Mouse (Mus musculus) midbrain, embryonic 16.5 days (tissue): Measurements from ENCODE around the gene Hdac7. TPM values are rescaled to one million over a fixed set of nuclear protein-coding genes. Genes with fewer than 3 reads are reported as not detected.

ENCODE experiments used
- ATAC-seq: fragments of 200-750 bp; cut with Nextera tagmentation; 2 replicates; pipeline ENCODE4 v1.8.0; 2017; ENCODE audit warnings: moderate TSS enrichment
- H3K27ac ChIP-seq: fragments of 300-500 bp; sonication (generic); 2 replicates; pipeline ENCODE4 v1.5.1; 2014; ENCODE audit warnings: mild to moderate bottlenecking, low read length, mixed read lengths
- H3K27me3 ChIP-seq: fragments of 300-500 bp; sonication (generic); 2 replicates; pipeline ENCODE4 v1.6.1; 2014; ENCODE audit warnings: low read depth, low read length, mixed read lengths; ENCODE audit not compliant: control insufficient read depth, insufficient read depth
- H3K36me3 ChIP-seq: fragments of 300-500 bp; sonication (generic); 2 replicates; pipeline ENCODE4 v1.6.1; 2014; ENCODE audit warnings: mild to moderate bottlenecking, low read length, moderate library complexity, mixed read lengths; ENCODE audit not compliant: control insufficient read depth, insufficient read depth
- H3K4me1 ChIP-seq: fragments of 300-500 bp; sonication (generic); 2 replicates; pipeline ENCODE4 v1.6.1; 2014; ENCODE audit warnings: mild to moderate bottlenecking, low read length, mixed read lengths; ENCODE audit not compliant: control insufficient read depth, insufficient read depth
- H3K4me2 ChIP-seq: fragments of 300-500 bp; sonication (generic); 2 replicates; pipeline ENCODE4 v1.6.1; 2014; ENCODE audit warnings: mild to moderate bottlenecking, low read length, mixed read lengths
- H3K4me3 ChIP-seq: fragments of 300-500 bp; sonication (generic); 2 replicates; pipeline ENCODE4 v1.5.1; 2014; ENCODE audit warnings: low read depth, mild to moderate bottlenecking, low read length, moderate library complexity, mixed read lengths
- H3K9ac ChIP-seq: fragments of 300-500 bp; sonication (generic); 2 replicates; pipeline ENCODE4 v1.6.1; 2014; ENCODE audit warnings: low read depth, low read length, mixed read lengths
- H3K9me3 ChIP-seq: fragments of 300-500 bp; sonication (generic); replicated peaks from 2 replicates; pipeline ENCODE4 v1.6.1; 2014; ENCODE audit warnings: mild to moderate bottlenecking, low read length, mixed read lengths; ENCODE audit not compliant: control insufficient read depth, poor library complexity, severe bottlenecking
- WGBS: fragments of 180-500 bp; shearing (Covaris S2); extraction: QIAGEN DNeasy Blood & Tissue Kit; methylation state at CpG from one replicate; pipeline ENCODE4 v1.1.7; 2014; 5-methylcytosine and 5-hydroxymethylcytosine counted together
- polyA plus RNA-seq: library from polyadenylated mRNA; unstranded; fragments of >200 nt; fragmentation: Nextera tagmentation; extraction: Ambion mirVana; gene quantifications from 2 replicates; pipeline ENCODE4 v1.2.1, GENCODE M21; 2015

The Hdac7 gene
- polyA plus RNA-seq, 1 experiment from 2014 or later: 28.6 TPM

GRCm38 (mm10) chr15:97808532-97808931, 35.8 kb downstream of the Hdac7 start:
- no peak overlapping the region for H3K27ac ChIP-seq
- peaks cover 8% of the 10 kb centered on the region for H3K4me1 ChIP-seq
- H3K4me2 ChIP-seq: no peak overlapping the region
- peaks cover 17% of the 10 kb centered on the region for H3K36me3 ChIP-seq
- no peaks in the 10 kb centered on the region for H3K9me3 ChIP-seq
- no peak overlapping the region for H3K9ac ChIP-seq
- 87% methylated on average over 14 of the region's 14 CpGs for WGBS
- H3K4me3 ChIP-seq: no peak overlapping the region
- no peak for ATAC-seq
- H3K27me3 ChIP-seq: no peaks in the 10 kb centered on the region

DNA sequence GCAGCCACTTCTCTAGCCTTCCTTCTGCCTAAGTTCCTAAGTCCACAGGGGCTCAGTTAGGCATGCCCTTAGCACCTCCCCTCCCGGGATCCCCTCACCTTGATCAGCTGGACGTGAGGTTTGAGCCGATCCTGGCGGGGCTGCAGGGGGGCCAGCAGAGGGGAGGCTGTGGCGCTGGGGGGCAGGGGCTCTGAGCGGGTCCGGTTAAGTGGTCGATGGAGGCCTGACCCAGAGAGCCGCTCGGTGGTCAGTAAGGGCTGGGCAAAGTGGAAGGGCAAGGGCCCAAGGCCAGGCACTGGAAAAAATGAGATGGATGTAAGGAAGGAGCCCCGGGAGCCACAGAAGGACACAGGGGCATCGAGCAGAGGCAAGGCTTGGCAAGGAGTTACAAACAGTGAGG, 36.4 kb downstream of the Hdac7 start:
- Histone ChIP-seq H3K4me1 (peaks cover 5% of the 10 kb centered on the region; the same call in 1 of the 2 replicates), H3K27me3 (no peaks in the 10 kb centered on the region), H3K9ac (no peak overlapping the region), H3K36me3 (peaks cover 17% of the 10 kb centered on the region), H3K4me2 (no peak overlapping the region), H3K27ac (no peak overlapping the region), H3K9me3 (no peaks in the 10 kb centered on the region), H3K4me3 (no peak overlapping the region)
- ATAC-seq: no peak
- WGBS: 82% methylated on average over 12 of the region's 12 CpGs

DNA sequence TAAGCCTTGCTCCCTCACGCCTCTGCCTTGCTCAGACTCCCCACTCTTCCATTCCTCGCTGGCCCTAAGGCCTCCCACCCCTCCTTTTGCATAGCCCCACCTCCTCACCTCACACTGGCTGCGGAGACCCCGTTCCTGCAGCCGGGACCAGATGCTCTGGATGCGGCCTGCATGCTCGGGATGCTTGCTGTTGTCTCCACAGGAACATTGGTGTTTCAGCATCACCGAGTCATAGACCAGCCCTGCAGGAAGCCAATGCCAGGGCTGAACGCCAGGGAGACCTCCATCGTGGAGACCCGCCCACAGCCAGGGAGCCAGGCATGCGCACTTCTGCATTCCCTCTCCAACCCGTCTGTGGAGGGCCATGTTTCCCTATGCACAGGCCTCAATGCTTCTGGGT, 41.7 kb downstream of the Hdac7 start:
- Histone ChIP-seq H3K4me3 (peak overlapping the region; percentile 28), H3K4me1 (peaks cover 21% of the 10 kb centered on the region), H3K27ac (peak overlapping the region; percentile 76), H3K9ac (peak overlapping the region; percentile 61; the same call in 1 of the 2 replicates), H3K4me2 (peak overlapping the region; percentile 43), H3K27me3 (no peaks in the 10 kb centered on the region), H3K36me3 (peaks cover 13% of the 10 kb centered on the region; the same call in 1 of the 2 replicates), H3K9me3 (no peaks in the 10 kb centered on the region)
- whole genome bisulfite sequencing: 14% methylated on average over 13 of the region's 13 CpGs
- peak; percentile 61 for ATAC-seq

DNA sequence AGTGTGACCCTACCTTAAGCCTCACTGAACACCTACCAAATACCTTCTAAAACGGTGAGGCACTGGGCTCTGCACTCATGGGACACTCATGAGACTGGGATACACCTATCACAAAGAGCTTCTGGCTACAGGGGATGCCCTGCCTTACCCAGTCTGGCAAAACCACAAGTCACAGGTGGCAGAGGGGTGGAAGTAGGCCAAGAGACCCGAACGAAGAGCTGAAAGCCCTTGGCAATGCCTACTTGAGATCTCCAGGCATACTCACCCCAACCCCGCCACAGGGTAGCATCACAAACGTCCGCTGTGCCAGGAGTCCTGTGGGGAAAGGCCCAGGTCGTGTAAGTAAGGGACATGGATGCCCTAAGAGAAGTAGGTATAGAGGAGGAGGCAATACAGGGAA, 42.5 kb downstream of the Hdac7 start:
- 80% methylated on average over 7 of the region's 7 CpGs for WGBS
- no peak overlapping the region; the same call in 1 of the 2 replicates for H3K4me3 ChIP-seq

GRCm38 (mm10) chr15:97800853-97801252, 43.4 kb downstream of the Hdac7 start:
- Histone ChIP-seq H3K4me1 (peaks cover 23% of the 10 kb centered on the region), H3K27me3 (no peaks in the 10 kb centered on the region), H3K9me3 (no peaks in the 10 kb centered on the region), H3K4me2 (no peak overlapping the region), H3K27ac (no peak overlapping the region), H3K4me3 (no peak overlapping the region), H3K9ac (no peak overlapping the region), H3K36me3 (peaks cover 14% of the 10 kb centered on the region)
- no peak for ATAC-seq
- WGBS: 84% methylated on average over 13 of the region's 13 CpGs

More for the DNA sequence above, 42.5 kb downstream of the Hdac7 start:
- no peak for ATAC-seq
- Histone ChIP-seq H3K4me1 (peaks cover 23% of the 10 kb centered on the region), H3K4me2 (peak overlapping the region; percentile 43), H3K36me3 (peaks cover 8% of the 10 kb centered on the region; the same call in 1 of the 2 replicates), H3K9ac (no peak overlapping the region), H3K27ac (no peak overlapping the region), H3K27me3 (no peaks in the 10 kb centered on the region), H3K9me3 (no peaks in the 10 kb centered on the region)

DNA sequence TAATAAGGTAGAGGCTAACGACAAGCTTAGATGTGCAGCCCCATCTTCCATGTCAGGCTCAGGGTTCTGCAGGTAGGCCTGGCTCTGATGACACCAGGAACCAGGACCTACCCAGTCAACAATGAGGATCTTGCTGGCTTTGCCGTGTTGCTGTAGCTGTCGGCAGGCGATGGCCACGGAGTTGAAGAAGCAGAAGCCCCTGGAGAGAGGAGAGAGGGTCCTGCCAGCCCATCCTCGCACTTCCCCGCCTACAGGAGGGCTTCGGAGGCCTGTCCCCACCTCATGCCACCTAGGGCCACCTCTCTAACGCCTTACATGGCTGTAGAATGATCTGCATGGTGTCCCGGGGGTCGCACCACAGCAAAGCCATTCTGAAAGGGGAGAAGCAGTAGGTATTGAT, 44.9 kb downstream of the Hdac7 start:
- H3K27me3 ChIP-seq: no peaks in the 10 kb centered on the region
- H3K9ac ChIP-seq: no peak overlapping the region
- ATAC-seq: no peak
- peaks cover 24% of the 10 kb centered on the region for H3K36me3 ChIP-seq
- no peak overlapping the region for H3K4me3 ChIP-seq
- no peak overlapping the region for H3K4me2 ChIP-seq
- H3K4me1 ChIP-seq: peaks cover 23% of the 10 kb centered on the region
- no peak overlapping the region; the same call in 1 of the 2 replicates for H3K27ac ChIP-seq
- 58% methylated on average over 11 of the region's 11 CpGs for WGBS
- no peaks in the 10 kb centered on the region for H3K9me3 ChIP-seq

DNA sequence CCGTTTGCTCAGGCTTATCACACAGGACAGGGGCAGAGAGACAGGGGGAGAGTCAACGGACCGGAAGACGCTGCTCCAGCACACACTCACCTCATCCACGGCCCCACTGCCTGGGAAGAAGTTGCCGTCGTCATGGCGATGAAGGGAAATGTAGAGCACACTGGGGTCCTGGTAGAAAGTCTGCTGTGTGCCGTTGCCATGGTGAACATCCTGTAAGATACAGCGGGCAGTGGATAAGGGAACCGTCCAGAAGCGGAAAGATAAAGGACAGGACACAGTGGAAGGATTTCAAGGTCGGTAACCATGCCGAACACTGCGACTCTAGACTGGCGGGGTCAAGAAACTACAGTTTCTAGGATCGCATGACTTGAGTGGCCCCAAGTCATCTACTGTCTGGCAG, 46.2 kb downstream of the Hdac7 start:
- Histone ChIP-seq H3K4me1 (peaks cover 23% of the 10 kb centered on the region), H3K9ac (no peak overlapping the region; the same call in 1 of the 2 replicates), H3K4me2 (peak overlapping the region; percentile 27), H3K36me3 (peaks cover 30% of the 10 kb centered on the region), H3K27ac (peak overlapping the region; percentile 74), H3K27me3 (no peaks in the 10 kb centered on the region), H3K4me3 (no peak overlapping the region), H3K9me3 (no peaks in the 10 kb centered on the region)
- WGBS: 14% methylated on average over 17 of the region's 17 CpGs
- peak; percentile 83 for ATAC-seq

GRCm38 (mm10) chr15:97796674-97797310, 47.5 kb downstream of the Hdac7 start:
- 96% methylated on average over 17 of the region's 17 CpGs for WGBS
- Histone ChIP-seq H3K4me3 (no peak overlapping the region), H3K27ac (no peak overlapping the region), H3K4me1 (peaks cover 17% of the 10 kb centered on the region), H3K36me3 (peaks cover 30% of the 10 kb centered on the region), H3K9ac (no peak overlapping the region), H3K27me3 (no peaks in the 10 kb centered on the region), H3K4me2 (no peak overlapping the region), H3K9me3 (no peaks in the 10 kb centered on the region)
- ATAC-seq: no peak

- H3K9ac ChIP-seq: no peak overlapping the region
- 95% methylated on average over 10 of the region's 10 CpGs for WGBS
- H3K4me2 ChIP-seq: no peak overlapping the region
- no peaks in the 10 kb centered on the region for H3K27me3 ChIP-seq
- no peak overlapping the region for H3K4me3 ChIP-seq
- ATAC-seq: no peak
- peaks cover 29% of the 10 kb centered on the region for H3K36me3 ChIP-seq
- H3K4me1 ChIP-seq: peaks cover 17% of the 10 kb centered on the region
- no peak overlapping the region for H3K27ac ChIP-seq
- no peaks in the 10 kb centered on the region for H3K9me3 ChIP-seq
Measured at GRCm38 (mm10) chr15:97795559-97796235, 48.6 kb downstream of the Hdac7 start.
